Comparison of ENCODE assay signal across 21 mouse cellular contexts in the genomic region with DNA sequence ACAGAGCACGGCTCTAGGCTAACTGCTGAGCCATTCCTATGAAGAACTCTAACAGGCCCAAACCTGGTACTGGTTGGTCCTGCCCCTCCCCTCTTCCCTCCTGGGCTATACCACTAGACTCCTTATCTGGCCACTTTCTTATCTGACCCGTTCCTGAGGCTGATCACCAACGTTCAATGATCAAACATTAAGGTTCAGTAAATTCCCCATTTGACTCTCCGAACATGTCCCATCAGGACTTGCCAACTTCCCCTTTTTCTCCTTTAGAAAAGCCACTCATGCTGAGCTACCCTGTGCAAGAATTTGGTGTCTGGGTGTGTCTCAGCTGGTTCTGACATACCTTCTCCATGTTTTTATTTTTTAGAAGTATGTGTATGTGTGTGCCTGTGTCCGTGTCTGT. TPM values are rescaled to one million over a fixed set of nuclear protein-coding genes. Genes with fewer than 3 reads are reported as not detected.
A peak's percentile ranks its signal among the peaks of the same experiment; 100 is the strongest.
DNase-seq lines count a peak whose midpoint lies in the region; ATAC-seq and TF ChIP-seq lines count a peak whose summit lies in the region.
"Had no signal": no experiment of that assay in that cellular context is flagged by ENCODE, and none has a peak within 500 bp of the region (broad histone marks: within the 10 kb centered on the region; RNA-seq: fewer than 3 reads in every experiment).

No protein-coding gene starts in this region.

- WGBS in liver, embryonic 13.5 days (ENCODE audit: insufficient replicate concordance): 20% methylated on average over 5 of the region's 5 CpGs
- WGBS in heart, embryonic 12.5 days: 63% methylated on average over 5 of the region's 5 CpGs
- WGBS in limb, embryonic 10.5 days: 88% methylated on average over 5 of the region's 5 CpGs
- 86% methylated on average over 5 of the region's 5 CpGs for WGBS in forebrain, embryonic 13.5 days

- H3K4me3 ChIP-seq in bone marrow macrophage, adult 2 months (ENCODE audit: insufficient read depth, low read length): no peak overlapping the region
- no peak overlapping the region for H3K4me3 ChIP-seq in liver, embryonic 13.5 days (replicated peaks)
- H3K4me3 ChIP-seq in heart, embryonic 12.5 days: no peak overlapping the region
- no peak overlapping the region for H3K4me3 ChIP-seq in limb, embryonic 10.5 days
- no peak overlapping the region for H3K4me3 ChIP-seq in forebrain, embryonic 13.5 days
- H3K4me3 ChIP-seq: embryonic facial prominence, embryonic 15.5 days; forebrain, embryonic 10.5 days; gastrocnemius, adult 2 months had no signal

- peaks cover 45% of the 10 kb centered on the region for H3K4me1 ChIP-seq in bone marrow macrophage, adult 2 months (ENCODE audit: control insufficient read depth, insufficient read depth, low read length)
- H3K4me1 ChIP-seq in liver, embryonic 13.5 days (replicated peaks): peaks cover 72% of the 10 kb centered on the region
- peaks cover 7% of the 10 kb centered on the region; the same call in 1 of the 2 replicates for H3K4me1 ChIP-seq in heart, embryonic 12.5 days (replicated peaks)
- H3K4me1 ChIP-seq in limb, embryonic 10.5 days: peaks cover 14% of the 10 kb centered on the region
- peaks cover 13% of the 10 kb centered on the region for H3K4me1 ChIP-seq in forebrain, embryonic 13.5 days

- no peaks in the 10 kb centered on the region for H3K27me3 ChIP-seq in liver, embryonic 13.5 days
- 0 out of 2 replicates have a peak, but pooled peaks cover 4% of the 10 kb centered on the region for H3K27me3 ChIP-seq in heart, embryonic 12.5 days (replicated peaks)
- H3K27me3 ChIP-seq in limb, embryonic 10.5 days (ENCODE audit: low read depth, poor library complexity, severe bottlenecking): no peaks in the 10 kb centered on the region
- H3K27me3 ChIP-seq in forebrain, embryonic 13.5 days: no peaks in the 10 kb centered on the region
- H3K27me3 ChIP-seq: CH12.LX; embryonic facial prominence, embryonic 15.5 days had no signal

- no peaks in the 10 kb centered on the region for H3K9me3 ChIP-seq in liver, embryonic 13.5 days (replicated peaks)
- no peaks in the 10 kb centered on the region for H3K9me3 ChIP-seq in heart, embryonic 12.5 days (replicated peaks)
- no peaks in the 10 kb centered on the region for H3K9me3 ChIP-seq in limb, embryonic 10.5 days (replicated peaks)
- no peaks in the 10 kb centered on the region for H3K9me3 ChIP-seq in forebrain, embryonic 13.5 days (replicated peaks)
- H3K9me3 ChIP-seq: embryonic facial prominence, embryonic 15.5 days; forebrain, embryonic 10.5 days had no signal

- no peaks in the 10 kb centered on the region for H3K36me3 ChIP-seq in liver, embryonic 13.5 days
- H3K36me3 ChIP-seq in heart, embryonic 12.5 days: no peaks in the 10 kb centered on the region
- no peaks in the 10 kb centered on the region for H3K36me3 ChIP-seq in limb, embryonic 10.5 days
- H3K36me3 ChIP-seq in forebrain, embryonic 13.5 days (ENCODE audit: poor library complexity, severe bottlenecking): no peaks in the 10 kb centered on the region
- H3K36me3 ChIP-seq: embryonic facial prominence, embryonic 15.5 days; forebrain, embryonic 10.5 days had no signal

- TF ChIP-seq POLR2A in bone marrow macrophage, adult 2 months (IDR thresholded peaks at IDR 0.05; ENCODE audit: borderline replicate concordance, low read depth, low read length): no peak

- ATAC-seq in liver, embryonic 13.5 days (ENCODE audit: low read depth): peak; percentile 40
- ATAC-seq in megakaryocyte progenitor cell, adult 5-6 weeks (replicated peaks; ENCODE audit: poor library complexity): peak; percentile 32
- ATAC-seq in heart, embryonic 12.5 days (ENCODE audit: insufficient number of reproducible peaks, low FRiP score): no peak
- no peak for ATAC-seq in forebrain, embryonic 13.5 days
- ATAC-seq: hindbrain, postnatal 0 days; midbrain, embryonic 16.5 days had no signal

- peak overlapping the region; percentile 21; the same call in 1 of the 2 replicates for H3K4me2 ChIP-seq in liver, embryonic 13.5 days
- no peak overlapping the region for H3K4me2 ChIP-seq in heart, embryonic 12.5 days
- H3K4me2 ChIP-seq in forebrain, embryonic 13.5 days: no peak overlapping the region
- H3K4me2 ChIP-seq: embryonic facial prominence, embryonic 15.5 days had no signal

- 0 out of 2 replicates have a peak overlapping the region, but pooled peaks have one; percentile 35 for H3K9ac ChIP-seq in liver, embryonic 13.5 days
- H3K9ac ChIP-seq in heart, embryonic 12.5 days: no peak overlapping the region
- no peak overlapping the region for H3K9ac ChIP-seq in forebrain, embryonic 13.5 days
- H3K9ac ChIP-seq: embryonic facial prominence, embryonic 15.5 days had no signal

- no peak for TF ChIP-seq CTCF in bone marrow macrophage, adult 2 months (IDR thresholded peaks at IDR 0.05; ENCODE audit: low read depth, low read length)

- H3K27ac ChIP-seq in bone marrow macrophage, adult 2 months (ENCODE audit: insufficient read depth, low read depth, low read length): peak overlapping the region; percentile 44
- H3K27ac ChIP-seq in liver, embryonic 13.5 days: peak overlapping the region; percentile 83
- H3K27ac ChIP-seq in heart, embryonic 12.5 days (ENCODE audit: poor library complexity, severe bottlenecking): no peak overlapping the region
- H3K27ac ChIP-seq in limb, embryonic 10.5 days: no peak overlapping the region
- no peak overlapping the region for H3K27ac ChIP-seq in forebrain, embryonic 13.5 days
- H3K27ac ChIP-seq: embryonic facial prominence, embryonic 15.5 days; forebrain, embryonic 10.5 days; gastrocnemius, adult 2 months; hindbrain, postnatal 0 days; kidney, postnatal 0 days had no signal

- DNase-seq in 416B (ENCODE audit: low read depth): peak; percentile 70
- no peak for DNase-seq in liver, embryonic 13.5 days
- no peak for DNase-seq in yolk sac, embryonic 10.5 days (ENCODE audit: low spot score)
- no peak for DNase-seq in limb, embryonic 10.5 days (ENCODE audit: low spot score)
- DNase-seq: adrenal gland, postnatal 10 days; cerebellum, adult 9-11 months; gastrocnemius, adult 2 months; heart, postnatal 4 days; kidney, adult 11 months; layer of hippocampus, postnatal 36 days; thymus, postnatal 36 days had no signal

RNA-seq across cellular contexts. Expression of a gene that starts 5.6 kb away (rescaled TPM):
- polyA plus RNA-seq in bone marrow macrophage, adult 2 months (2012; ENCODE audit: insufficient read depth, insufficient read length, missing spikeins): 164 and 167 TPM in 2 replicates
- polyA plus RNA-seq in liver, embryonic 13.5 days (2015; fragmentation: Nextera tagmentation; extraction: Ambion mirVana): 45.6 and 49.0 TPM in 2 replicates
- 40.1 and 43.7 TPM in 2 replicates for total RNA-seq in megakaryocyte progenitor cell, adult 5-6 weeks (2015)
- total RNA-seq in megakaryocyte progenitor cell, adult 5-6 weeks (2017): 192 and 207 TPM in 2 replicates
- polyA plus RNA-seq in heart, embryonic 12.5 days (2016; fragmentation: Nextera tagmentation; extraction: Ambion mirVana): 52.2 and 52.4 TPM in 2 replicates
- 41.3 and 49.7 TPM in 2 replicates for polyA plus RNA-seq in limb, embryonic 10.5 days (2016; fragmentation: Nextera tagmentation; extraction: Ambion mirVana)
- 94.8 and 101 TPM in 2 replicates for polyA plus RNA-seq in forebrain, embryonic 13.5 days (2015; fragmentation: Nextera tagmentation; extraction: Ambion mirVana)

RNA-seq across cellular contexts. Expression of a gene that starts 38.4 kb away (rescaled TPM):
- 42.2 and 50.6 TPM in 2 replicates for polyA plus RNA-seq in bone marrow macrophage, adult 2 months (2012; ENCODE audit: insufficient read depth, insufficient read length, missing spikeins)
- polyA plus RNA-seq in liver, embryonic 13.5 days (2015; fragmentation: Nextera tagmentation; extraction: Ambion mirVana): 9.3 and 11.0 TPM in 2 replicates
- 212 and 219 TPM in 2 replicates for total RNA-seq in megakaryocyte progenitor cell, adult 5-6 weeks (2015)
- 122 and 139 TPM in 2 replicates for total RNA-seq in megakaryocyte progenitor cell, adult 5-6 weeks (2017)
- 1.9 and 2.4 TPM in 2 replicates for polyA plus RNA-seq in heart, embryonic 12.5 days (2016; fragmentation: Nextera tagmentation; extraction: Ambion mirVana)
- polyA plus RNA-seq in limb, embryonic 10.5 days (2016; fragmentation: Nextera tagmentation; extraction: Ambion mirVana): 2.8 and 3.4 TPM in 2 replicates
- polyA plus RNA-seq in forebrain, embryonic 13.5 days (2015; fragmentation: Nextera tagmentation; extraction: Ambion mirVana): 15.7 and 16.7 TPM in 2 replicates

RNA-seq across cellular contexts. Expression of a gene that starts 51.5 kb away (rescaled TPM):
- polyA plus RNA-seq in bone marrow macrophage, adult 2 months (2012; ENCODE audit: insufficient read depth, insufficient read length, missing spikeins): 0.85 and 2.0 TPM in 2 replicates
- polyA plus RNA-seq in liver, embryonic 13.5 days (2015; fragmentation: Nextera tagmentation; extraction: Ambion mirVana): 0.41 and 0.85 TPM in 2 replicates
- total RNA-seq in megakaryocyte progenitor cell, adult 5-6 weeks (2015): 5.3 and 9.7 TPM in 2 replicates
- total RNA-seq in megakaryocyte progenitor cell, adult 5-6 weeks (2017): 37.4 and 41.4 TPM in 2 replicates
- polyA plus RNA-seq in heart, embryonic 12.5 days (2016; fragmentation: Nextera tagmentation; extraction: Ambion mirVana): 0.03 TPM in 1 of 2 replicates, not detected in the other
- 0.03 TPM in 1 of 2 replicates, not detected in the other for polyA plus RNA-seq in limb, embryonic 10.5 days (2016; fragmentation: Nextera tagmentation; extraction: Ambion mirVana)
- 1.5 and 1.7 TPM in 2 replicates for polyA plus RNA-seq in forebrain, embryonic 13.5 days (2015; fragmentation: Nextera tagmentation; extraction: Ambion mirVana)

RNA-seq across cellular contexts. Expression of a gene that starts 53.9 kb away (rescaled TPM):
- polyA plus RNA-seq in bone marrow macrophage, adult 2 months (2012; ENCODE audit: insufficient read depth, insufficient read length, missing spikeins): not detected in 2 replicates
- polyA plus RNA-seq in liver, embryonic 13.5 days (2015; fragmentation: Nextera tagmentation; extraction: Ambion mirVana): 1.8 and 2.1 TPM in 2 replicates
- not detected in 2 replicates for total RNA-seq in megakaryocyte progenitor cell, adult 5-6 weeks (2015)
- total RNA-seq in megakaryocyte progenitor cell, adult 5-6 weeks (2017): 0.84 and 0.87 TPM in 2 replicates
- polyA plus RNA-seq in heart, embryonic 12.5 days (2016; fragmentation: Nextera tagmentation; extraction: Ambion mirVana): 20.2 and 21.0 TPM in 2 replicates
- 3.4 and 4.1 TPM in 2 replicates for polyA plus RNA-seq in limb, embryonic 10.5 days (2016; fragmentation: Nextera tagmentation; extraction: Ambion mirVana)
- 0.93 and 1.1 TPM in 2 replicates for polyA plus RNA-seq in forebrain, embryonic 13.5 days (2015; fragmentation: Nextera tagmentation; extraction: Ambion mirVana)

RNA-seq across cellular contexts. Expression of a gene that starts 56.5 kb away (rescaled TPM):
- polyA plus RNA-seq in bone marrow macrophage, adult 2 months (2012; ENCODE audit: insufficient read depth, insufficient read length, missing spikeins): 116 and 126 TPM in 2 replicates
- 69.4 and 77.7 TPM in 2 replicates for polyA plus RNA-seq in liver, embryonic 13.5 days (2015; fragmentation: Nextera tagmentation; extraction: Ambion mirVana)
- total RNA-seq in megakaryocyte progenitor cell, adult 5-6 weeks (2015): 93.8 and 97.5 TPM in 2 replicates
- 67.2 and 73.0 TPM in 2 replicates for total RNA-seq in megakaryocyte progenitor cell, adult 5-6 weeks (2017)
- 119 and 124 TPM in 2 replicates for polyA plus RNA-seq in heart, embryonic 12.5 days (2016; fragmentation: Nextera tagmentation; extraction: Ambion mirVana)
- polyA plus RNA-seq in limb, embryonic 10.5 days (2016; fragmentation: Nextera tagmentation; extraction: Ambion mirVana): 169 and 181 TPM in 2 replicates
- 133 and 141 TPM in 2 replicates for polyA plus RNA-seq in forebrain, embryonic 13.5 days (2015; fragmentation: Nextera tagmentation; extraction: Ambion mirVana)

Comparison
In these comparisons a context has a peak if more than half of its experiments do, and no peak if none do; other contexts are left out.
1. H3K27ac ChIP-seq: peak in bone marrow macrophage, adult 2 months (single experiment) and liver, embryonic 13.5 days (single experiment); none in heart, embryonic 12.5 days (single experiment), limb, embryonic 10.5 days (single experiment) and forebrain, embryonic 13.5 days (single experiment).
2. ATAC-seq: peak in liver, embryonic 13.5 days (single experiment) and megakaryocyte progenitor cell, adult 5-6 weeks (single experiment); none in heart, embryonic 12.5 days (single experiment) and forebrain, embryonic 13.5 days (single experiment).